Mouse (Mus musculus): Measurements from ENCODE around the gene Selenon.

- TF ChIP-seq KAT2A (IDR thresholded peaks at IDR 0.05; ENCODE audit: insufficient replicate concordance, low read length): no peak
- TF ChIP-seq USF2 (conservative IDR thresholded peaks at IDR 0.05; ENCODE audit: low read depth, low read length): no peak
- no peak for TF ChIP-seq BHLHE40 (IDR thresholded peaks at IDR 0.05; ENCODE audit: low read depth, low read length)
- TF ChIP-seq CTCF (conservative IDR thresholded peaks at IDR 0.05 in 1 of 2, IDR thresholded peaks at IDR 0.05 in 1 of 2; ENCODE audit: low read depth in 2 of 2, low read length in 2 of 2): no peak
- no peak for TF ChIP-seq POLR2A (IDR thresholded peaks at IDR 0.05; ENCODE audit: low read depth, low read length)
- TF ChIP-seq UBTF (IDR thresholded peaks at IDR 0.05; ENCODE audit: low read depth, low read length): no peak
- TF ChIP-seq EP300 (IDR thresholded peaks at IDR 0.05; ENCODE audit: low read length): no peak
- no peak for TF ChIP-seq GABPA (IDR thresholded peaks at IDR 0.05; ENCODE audit: insufficient replicate concordance, low read depth, low read length)
- TF ChIP-seq MAZ (IDR thresholded peaks at IDR 0.05; ENCODE audit: low read depth, low read length): no peak
- TF ChIP-seq ZMIZ1 (IDR thresholded peaks at IDR 0.05; ENCODE audit: low read depth, low read length): no peak
- TF ChIP-seq HCFC1 (IDR thresholded peaks at IDR 0.05; ENCODE audit: low read depth, low read length): no peak
- TF ChIP-seq MEF2A (IDR thresholded peaks at IDR 0.05; ENCODE audit: borderline replicate concordance, low read depth, low read length): no peak
- TF ChIP-seq ZNF384 (IDR thresholded peaks at IDR 0.05; ENCODE audit: low read depth, low read length): no peak
- TF ChIP-seq JUND (conservative IDR thresholded peaks at IDR 0.05; ENCODE audit: low read depth, low read length): no peak
These were observed 4.9 kb downstream of the Selenon start for GRCm38 (mm10) chr4:134546814-134547705.
